Mouse (Mus musculus) forebrain, embryonic 11.5 days (tissue): ENCODE data around the gene Rmi1. TPM values are rescaled to one million over a fixed set of nuclear protein-coding genes. Genes with fewer than 3 reads are reported as not detected.

ENCODE experiments used
- microRNA counts: library from miRNA; unstranded; fragments of <30 nt; microRNA quantifications from one replicate; lab custom pipeline; 2015
- microRNA-seq: library from miRNA; unstranded; fragments of <30 nt; microRNA quantifications from one replicate; pipeline ENCODE4, GENCODE M21; 2016; ENCODE audit not compliant: insufficient number of aligned reads
- polyA plus RNA-seq: library from polyadenylated mRNA; unstranded; fragments of >200 nt; fragmentation: Nextera tagmentation; extraction: Ambion mirVana; gene quantifications from 2 replicates; pipeline ENCODE4 v1.2.1, GENCODE M21; 2014

Gene Rmi1
- polyA plus RNA-seq, 1 experiment from 2014 or later: 40.9 TPM

MicroRNA genes within 50 kb of the gene (microRNA counts, 519-probe panel; counts per million panel counts)
- microRNA mmu-miR-7a (lab: Ali Mortazavi, UCI): 3,151 counts per million, percentile 12 among the panel's probes with 10 or more counts

Small RNAs within 50 kb of the gene (microRNA-seq; reads per million reads assigned to microRNA genes)
- gene Mir7-1: 432 reads per million, percentile 58 among the genes with 10 or more reads in this experiment

Other genes starting within 250 kb of the Rmi1 start
- 41.6 and 45.8 TPM in 2 replicates for gene Idnk, start 244.6 kb upstream of the Rmi1 start, polyA plus RNA-seq
- gene Ubqln1, start 186.6 kb upstream of the Rmi1 start, polyA plus RNA-seq: 153 and 158 TPM in 2 replicates
- 44.9 and 48.5 TPM in 2 replicates for gene Gkap1, start 126.5 kb upstream of the Rmi1 start, polyA plus RNA-seq
- gene Kif27, start 43.1 kb upstream of the Rmi1 start, polyA plus RNA-seq: 1.3 and 1.7 TPM in 2 replicates
- gene 2210016F16Rik, start 17.0 kb upstream of the Rmi1 start, polyA plus RNA-seq: 27.6 and 30.7 TPM in 2 replicates
- gene Hnrnpk, start 1.1 kb downstream of the Rmi1 start, polyA plus RNA-seq: 2,577 and 2,646 TPM in 2 replicates
- gene Slc28a3, start 208.6 kb downstream of the Rmi1 start, polyA plus RNA-seq: not detected in 2 replicates